Mouse (Mus musculus) urinary bladder, adult 18-20 months (tissue): ENCODE measurements at regions not wholly inside any gene's neighbourhood (a gene's known extent, or its start where the extent isn't known, plus 50 kb on each side); places are given as distances from the start of the nearest gene placed in this dataset.
A peak's percentile ranks its signal among the peaks of the same experiment; 100 is the strongest.

Experiments
- DNase-seq, 2 experiments: peaks; one replicate each; pipeline ENCODE4 v3.0.0; 2022; ENCODE audit warnings: low spot score in 2 of 2, mixed read lengths in 2 of 2

DNA sequence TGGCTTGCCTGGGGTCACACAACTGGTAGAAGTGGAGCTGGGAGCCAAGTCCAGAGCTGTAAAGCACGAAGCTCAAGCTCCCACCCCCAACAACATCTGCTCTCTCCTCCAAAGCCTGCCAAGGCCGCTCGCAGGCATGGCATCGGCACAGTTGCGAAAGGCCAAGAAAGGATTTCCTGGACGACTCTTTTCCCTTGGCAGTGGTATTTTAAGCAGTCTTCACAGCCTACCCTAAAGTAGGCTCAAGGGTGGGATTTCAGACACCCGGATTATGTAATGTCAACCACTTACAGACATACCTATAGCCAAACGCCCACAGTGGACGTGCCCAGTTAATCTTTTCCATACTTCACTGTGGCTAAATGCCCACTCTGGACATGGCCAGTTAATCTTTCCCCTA, 162.6 kb downstream of the Inhbb start:
- DNase-seq, result no peak

DNA sequence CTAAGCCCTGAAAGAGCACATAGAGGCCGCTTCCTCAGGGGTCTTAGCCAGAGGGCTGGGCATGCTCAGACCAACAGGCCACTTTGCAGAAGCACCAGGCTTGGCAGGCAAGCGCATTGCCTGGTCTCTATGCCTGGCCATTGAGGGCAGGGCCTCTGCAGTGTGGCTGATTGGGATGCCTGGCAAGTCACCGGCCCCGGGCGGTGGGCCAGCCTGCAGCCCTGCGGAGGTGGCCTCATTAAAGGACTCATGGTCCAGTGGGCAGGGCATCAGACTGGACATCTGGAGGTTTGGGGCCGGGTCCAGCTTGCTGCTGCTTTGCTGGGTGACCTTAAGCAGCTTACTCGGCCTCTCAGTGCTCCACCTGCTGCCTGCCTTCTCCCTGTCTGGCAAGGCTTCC, 165.3 kb downstream of the Inhbb start:
- no peak for DNase-seq

DNA sequence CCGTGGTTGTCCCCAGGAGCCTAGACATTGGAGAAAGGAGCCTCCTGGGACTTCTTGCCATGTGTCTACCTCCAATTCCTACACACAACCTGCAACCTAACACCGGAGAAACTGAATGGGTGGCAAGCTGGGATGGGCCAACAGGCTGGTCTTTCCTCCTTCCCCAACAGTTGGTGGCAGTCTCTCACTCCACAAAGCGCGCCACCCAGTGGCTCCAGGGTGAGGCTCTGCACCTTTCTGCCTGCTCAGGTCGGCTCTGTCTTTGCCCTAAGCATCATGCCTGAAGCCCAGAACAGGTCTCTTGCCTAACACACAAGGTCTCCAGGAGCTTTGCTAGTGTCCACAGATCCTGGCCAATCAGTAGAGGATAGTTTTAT, 166.0 kb downstream of the Inhbb start:
- no peak for DNase-seq

DNA sequence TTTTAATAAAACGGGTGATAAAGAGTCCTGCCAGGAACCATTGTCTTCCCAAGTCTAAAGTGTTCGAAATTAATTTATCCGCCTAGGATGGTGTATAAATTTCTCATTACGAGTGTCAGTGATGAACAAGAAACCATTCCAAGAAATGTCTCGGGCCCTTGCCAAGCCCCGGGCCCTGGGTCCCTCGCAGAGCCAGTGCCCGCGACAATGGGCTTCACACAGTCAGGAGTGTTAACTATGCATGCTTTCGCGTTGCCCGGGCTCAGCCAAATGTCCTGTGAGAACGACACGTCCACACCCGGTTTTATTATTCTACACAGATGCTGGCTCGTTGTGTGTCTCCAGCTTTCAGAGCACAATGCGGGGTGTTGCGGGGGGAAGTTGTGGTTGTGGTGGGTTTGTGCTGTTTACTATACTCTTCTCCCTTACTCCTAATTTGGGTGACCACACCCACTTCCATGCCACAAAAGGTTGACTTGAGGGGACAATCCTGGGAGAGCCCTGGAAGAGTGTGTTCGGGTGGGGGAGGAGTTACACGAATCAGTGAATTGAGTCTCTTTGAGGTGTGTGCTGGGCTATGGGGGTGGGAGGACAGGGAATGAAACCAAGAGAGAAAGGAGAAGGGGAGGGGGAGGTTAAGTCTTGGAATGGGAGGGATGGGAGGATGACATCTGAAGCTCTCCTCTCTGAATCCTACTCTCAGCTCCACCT, 166.5 kb downstream of the Inhbb start:
- no peak for DNase-seq

DNA sequence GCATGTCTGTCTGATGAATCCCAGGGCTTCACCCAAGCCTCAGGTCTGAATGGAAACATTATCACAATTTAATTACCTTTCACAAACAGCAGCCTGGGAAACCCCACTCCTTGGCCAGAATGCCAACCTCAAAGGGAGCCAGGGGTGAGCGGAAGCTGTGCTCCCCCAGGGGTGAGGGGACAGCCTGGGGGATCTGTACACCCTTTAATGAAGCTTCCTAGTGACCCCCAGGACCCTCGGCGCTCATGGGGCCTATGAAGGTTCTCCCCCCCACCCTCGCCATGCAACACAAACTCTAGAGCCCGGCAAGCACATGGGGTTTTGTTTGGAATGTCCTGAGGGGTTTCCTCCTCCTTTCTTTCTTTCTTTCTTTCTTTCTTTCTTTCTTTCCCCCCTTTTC, 167.1 kb downstream of the Inhbb start:
- no peak for DNase-seq

DNA sequence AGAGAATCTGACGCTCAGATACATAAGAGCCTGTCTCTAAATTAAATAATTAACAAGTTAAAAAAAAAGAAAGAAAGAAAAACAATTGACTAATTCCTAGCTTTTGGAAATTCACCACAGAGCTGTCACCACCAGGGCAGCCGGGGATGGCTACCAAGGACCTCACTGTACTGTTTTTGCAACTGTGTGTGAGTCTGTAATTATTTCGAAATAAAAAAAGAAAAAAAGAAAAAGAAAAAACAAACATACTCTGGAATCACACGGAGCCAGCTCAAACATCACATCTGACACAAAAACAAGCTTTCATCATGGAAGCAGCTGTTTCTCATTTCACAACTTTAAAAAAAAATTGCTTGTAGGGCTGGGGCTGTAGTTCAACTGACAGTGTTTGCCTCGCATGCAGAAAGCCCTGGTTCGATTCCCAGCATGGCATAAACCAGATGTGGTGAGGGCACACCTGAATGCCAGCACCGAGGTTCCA, 168.6 kb downstream of the Inhbb start:
- DNase-seq, result no peak

DNA sequence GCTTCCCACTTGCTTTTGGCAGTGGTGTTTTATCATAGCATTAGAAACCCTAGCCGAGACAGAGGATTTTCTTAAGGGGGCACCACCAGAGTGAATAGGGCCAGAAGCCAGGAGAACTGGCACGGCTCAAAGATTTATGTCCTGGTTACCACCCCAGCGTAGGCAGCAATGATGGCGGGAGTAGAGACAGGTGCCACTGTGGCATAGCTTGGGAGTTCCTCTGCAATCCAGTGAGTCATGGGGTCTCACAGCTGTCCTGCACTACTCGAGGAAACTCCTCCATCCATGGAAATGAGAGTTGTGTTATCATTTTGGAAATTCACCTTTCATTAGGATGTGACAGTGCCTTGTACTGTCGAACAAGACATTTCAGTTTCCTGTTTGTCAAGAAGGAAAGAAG, 169.6 kb downstream of the Inhbb start:
- DNase-seq, result no peak

DNA sequence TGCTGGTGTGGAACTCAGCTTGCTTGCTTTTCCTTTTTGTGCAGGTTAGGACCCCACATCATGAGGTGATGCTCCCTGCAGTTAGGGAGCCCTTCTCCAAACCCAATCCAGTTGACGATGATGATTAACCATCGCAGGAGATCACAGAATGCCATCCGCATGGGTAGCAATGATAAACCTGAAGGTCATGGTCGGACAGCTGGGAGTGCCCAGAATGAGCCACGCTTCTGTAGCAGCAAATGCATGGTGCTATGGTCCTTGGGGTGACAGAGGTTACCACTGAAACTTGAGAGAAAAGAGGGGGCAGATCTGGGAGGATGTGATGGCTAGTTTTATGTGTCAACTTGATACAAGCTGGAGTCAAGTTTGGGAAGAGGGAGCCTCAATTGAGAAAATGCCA, 170.3 kb downstream of the Inhbb start:
- DNase-seq, result no peak

DNA sequence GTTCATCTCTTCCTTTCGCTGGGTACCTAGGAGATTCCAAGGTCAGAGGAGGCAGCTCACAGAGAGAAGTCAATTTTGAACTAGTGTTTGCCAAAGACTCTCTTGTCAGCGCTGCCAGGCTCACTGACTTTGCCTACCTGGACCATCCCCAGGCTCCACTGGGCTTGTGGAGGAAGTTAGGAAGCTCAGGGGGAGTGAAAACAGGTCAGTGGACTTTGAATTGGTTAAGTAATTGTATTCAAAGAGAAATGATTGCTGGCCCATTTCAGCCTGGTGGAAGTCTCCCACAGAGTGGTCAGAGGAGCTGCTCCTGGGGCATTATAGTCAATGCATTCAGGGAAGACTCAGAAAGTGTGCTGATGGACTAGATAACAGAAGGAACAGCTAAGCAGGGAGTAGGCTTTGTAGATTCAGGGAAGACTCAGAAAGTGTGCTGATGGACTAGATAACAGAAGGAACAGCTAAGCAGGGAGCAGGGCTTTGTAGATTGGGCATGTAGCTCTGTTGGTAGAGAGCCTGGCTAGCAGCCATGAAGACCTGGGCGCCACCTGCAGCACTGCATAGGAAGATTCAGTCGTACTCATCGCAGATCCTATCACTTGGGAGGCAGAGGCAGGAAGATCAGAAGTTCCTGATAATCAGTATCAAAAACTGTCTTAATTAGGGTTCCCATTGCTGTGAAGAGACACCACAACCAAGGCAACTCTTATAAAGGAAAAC, 173.1 kb downstream of the Inhbb start:
- no peak for DNase-seq

DNA sequence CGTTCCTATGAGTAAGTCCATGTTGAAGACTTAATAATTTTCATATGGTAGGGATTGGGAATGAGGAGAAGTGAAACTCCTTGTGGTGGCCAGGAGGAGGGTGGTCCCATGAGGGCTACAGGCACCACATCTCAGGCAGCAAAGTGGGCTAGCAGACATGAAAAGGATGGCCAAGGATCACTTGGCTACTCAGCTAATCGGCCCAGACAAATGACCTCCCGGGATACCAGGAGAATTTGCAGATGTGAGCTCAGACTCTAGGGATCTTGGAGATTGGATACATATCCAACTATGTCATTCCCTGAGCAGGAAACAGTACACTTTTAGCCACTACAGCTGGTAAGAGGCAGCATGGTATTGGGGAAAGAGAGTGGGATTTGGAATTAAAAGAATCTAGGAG, 174.9 kb downstream of the Inhbb start:
- no peak for DNase-seq

DNA sequence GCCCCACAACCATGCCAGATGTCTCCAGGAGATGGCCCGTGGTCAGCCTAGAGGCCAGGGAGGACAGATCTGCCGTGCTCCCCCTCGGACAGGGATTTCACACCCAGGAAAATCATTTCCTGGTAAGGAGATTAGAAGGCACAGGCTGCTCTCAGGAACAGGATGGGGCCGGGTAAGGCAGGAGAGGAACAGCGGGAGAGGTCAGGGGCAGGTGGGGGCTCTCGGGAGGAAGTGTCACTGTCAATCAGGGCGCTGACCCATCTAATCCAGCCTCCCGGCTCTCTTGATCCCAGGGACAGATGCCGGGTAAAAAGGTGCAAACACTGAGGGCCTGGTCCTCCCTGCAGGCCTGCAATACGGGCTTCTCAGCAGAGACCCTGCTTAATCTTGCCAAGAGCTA, 183.6 kb downstream of the Inhbb start:
- DNase-seq, result no peak

DNA sequence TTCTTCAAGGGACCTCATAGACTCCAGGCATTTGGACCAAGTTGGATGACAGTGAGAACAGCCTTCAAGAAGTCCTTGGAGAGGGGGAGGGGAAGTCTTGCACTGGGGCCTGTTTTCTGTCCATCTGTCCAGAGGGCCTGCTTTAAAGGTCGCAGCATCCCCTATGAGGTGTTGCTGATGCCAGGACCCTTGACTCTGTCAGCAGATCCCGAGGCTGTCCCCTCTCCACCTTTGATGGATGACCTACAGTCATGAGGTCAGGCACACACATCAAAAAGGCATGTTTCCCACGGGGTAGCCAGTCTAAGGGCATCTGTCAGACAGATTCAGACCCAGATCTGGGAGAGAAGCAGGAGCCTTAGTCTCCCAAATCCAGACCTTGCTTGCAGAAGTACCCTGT, 183.4 kb upstream of the Gli2 start:
- DNase-seq, result no peak

DNA sequence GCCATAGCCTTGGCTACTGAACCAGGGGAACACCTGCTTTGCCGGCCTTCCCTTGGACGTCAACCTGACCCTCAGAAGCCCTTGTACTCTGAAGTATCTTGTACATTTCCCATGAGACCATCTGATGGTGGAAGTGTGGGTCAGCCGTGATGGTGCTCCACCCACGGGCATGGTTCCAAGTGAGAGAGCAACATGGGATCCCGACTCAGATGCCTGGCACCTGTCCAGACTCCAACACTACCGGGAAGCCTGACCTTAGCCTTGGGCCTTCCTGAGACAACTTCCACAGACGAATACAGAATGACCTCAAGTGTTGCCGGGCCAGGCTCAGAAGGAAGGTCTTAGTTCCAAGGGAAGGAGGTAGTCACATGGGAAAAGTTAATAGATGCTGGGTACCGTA, 181.0 kb upstream of the Gli2 start:
- no peak for DNase-seq

DNA sequence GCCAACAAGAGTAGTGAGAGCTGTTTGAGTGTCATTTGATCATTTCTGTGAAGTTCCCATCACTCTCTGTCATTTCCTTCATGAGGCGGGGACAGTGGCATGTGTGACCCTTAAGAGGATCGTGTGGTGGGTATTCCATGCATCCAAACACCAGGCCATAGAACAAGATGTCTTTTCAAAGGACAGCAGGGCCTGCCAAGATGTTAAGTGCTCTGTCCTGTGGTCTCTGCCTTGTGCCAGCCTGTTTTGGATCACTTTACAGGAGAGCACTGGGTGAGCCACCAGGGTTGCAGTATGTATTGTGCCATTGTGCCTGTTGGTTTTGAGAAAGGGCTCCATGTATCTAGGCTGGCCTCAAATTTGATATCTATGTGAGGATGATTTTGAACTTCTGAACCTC, 173.6 kb upstream of the Gli2 start:
- no peak for DNase-seq

DNA sequence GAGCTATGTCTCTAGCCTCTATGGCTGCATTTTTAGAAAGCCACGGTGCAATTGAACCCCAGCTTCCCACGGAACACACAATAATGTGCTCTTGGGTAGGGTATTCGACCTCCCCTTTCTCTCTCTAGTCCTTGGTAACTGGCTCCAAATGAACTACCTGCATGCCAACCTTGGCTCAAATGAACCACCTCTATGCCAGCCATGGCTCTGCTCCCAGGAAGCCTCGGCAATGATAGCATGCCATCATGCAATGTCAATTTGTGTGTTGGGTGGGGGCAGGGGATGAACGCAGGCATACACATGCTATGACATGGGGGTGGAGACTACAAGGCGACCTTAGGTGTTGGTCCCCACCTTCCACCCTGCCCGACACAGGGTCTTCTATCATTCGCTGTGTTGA, 170.5 kb upstream of the Gli2 start:
- DNase-seq, result no peak

DNA sequence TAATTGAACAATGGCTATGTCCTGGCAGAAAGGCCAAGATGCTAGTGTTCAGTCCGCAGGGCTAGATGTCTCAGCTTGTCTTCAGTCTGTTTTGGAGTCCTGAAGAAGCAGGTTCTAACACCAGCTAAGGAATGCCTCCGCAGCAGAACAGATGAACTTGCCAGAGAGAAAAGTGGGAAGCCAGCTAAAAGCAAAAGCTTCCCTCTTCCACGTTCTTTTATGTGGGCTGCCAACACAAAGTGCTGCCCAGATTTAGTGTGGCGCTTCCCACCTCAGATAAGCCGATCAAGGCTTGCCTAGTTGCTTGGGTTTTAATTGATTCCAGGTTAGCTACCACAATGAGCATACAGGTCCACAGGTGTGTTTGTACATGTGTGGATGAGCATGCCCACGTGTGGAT, 168.5 kb upstream of the Gli2 start:
- no peak for DNase-seq

DNA sequence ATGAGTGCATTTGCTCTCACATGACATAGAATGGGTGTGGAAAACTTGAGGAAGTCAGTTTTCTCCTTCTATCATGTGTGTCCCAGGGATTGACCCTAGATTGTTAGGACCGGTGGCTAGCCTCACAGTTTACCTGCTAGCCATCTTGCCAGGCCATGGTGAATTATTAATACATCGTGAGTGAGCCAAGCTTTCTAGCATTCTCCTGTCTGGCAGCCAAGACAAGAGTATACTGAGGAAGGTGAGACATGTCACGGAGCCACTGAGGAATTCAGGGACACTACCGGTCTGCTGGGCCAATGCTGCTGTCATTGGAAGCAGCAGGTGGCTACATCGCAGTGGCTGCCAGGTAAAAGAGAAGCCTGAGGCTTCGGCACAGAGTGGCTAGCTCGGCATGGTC, 167.6 kb upstream of the Gli2 start:
- no peak for DNase-seq

DNA sequence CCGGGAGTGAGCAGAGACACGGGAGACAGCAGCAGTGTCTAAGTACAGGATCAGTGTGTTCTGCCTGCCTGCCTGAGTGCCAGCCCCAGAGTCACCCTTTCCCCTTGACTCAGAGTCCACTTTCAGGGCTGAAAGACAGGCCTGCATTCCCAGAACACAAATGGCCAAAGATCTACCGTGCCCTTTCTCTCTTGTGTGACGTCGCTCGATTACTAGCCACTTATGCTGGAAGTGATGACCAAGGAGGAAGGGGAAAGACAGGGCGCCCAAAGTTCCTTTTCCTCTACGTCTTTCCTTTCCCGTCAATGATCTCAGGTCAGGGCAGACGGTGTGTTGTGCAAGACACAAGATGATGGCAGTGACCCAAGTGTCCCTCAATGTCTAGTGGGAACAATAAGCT, 166.4 kb upstream of the Gli2 start:
- DNase-seq, result no peak

DNA sequence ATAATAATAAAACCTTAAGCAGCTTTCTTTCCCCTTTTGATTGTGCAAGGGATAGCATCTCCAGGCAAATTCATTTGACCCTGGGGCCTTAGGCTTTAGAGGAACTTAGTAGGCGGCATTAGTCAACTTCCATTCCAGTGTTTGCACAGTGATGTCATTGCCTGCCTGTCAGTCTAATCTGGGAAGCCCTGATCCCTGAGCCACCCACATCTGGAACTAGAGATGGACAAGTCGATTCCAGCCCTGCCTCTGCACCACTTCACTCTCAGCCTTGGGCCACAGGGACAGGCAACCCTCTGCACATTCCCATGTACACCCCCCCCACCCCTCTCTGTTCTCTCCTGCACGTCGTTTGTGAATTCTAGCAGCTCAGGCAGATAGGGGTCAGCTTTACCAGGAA, 164.0 kb upstream of the Gli2 start:
- DNase-seq, result no peak

DNA sequence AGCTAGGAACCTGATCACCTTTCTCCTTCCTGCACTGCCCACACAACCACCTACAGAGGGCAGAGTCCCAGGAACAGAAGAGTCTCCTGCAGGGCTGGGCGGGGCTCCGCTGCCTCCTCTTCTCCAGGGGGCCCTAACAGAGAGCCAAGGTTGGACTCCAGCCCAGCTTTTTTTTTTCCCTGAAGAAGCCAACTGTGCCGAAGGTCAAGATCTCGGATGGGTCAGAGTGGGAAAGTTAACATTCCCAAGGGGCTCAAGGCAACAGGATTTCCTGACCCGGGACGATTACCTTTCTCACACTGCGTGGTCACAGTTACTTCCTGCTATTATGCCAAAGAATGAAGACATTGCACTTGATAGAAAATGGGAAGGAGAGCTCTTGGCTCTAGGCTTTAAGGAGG, 156.2 kb upstream of the Gli2 start:
- no peak for DNase-seq

DNA sequence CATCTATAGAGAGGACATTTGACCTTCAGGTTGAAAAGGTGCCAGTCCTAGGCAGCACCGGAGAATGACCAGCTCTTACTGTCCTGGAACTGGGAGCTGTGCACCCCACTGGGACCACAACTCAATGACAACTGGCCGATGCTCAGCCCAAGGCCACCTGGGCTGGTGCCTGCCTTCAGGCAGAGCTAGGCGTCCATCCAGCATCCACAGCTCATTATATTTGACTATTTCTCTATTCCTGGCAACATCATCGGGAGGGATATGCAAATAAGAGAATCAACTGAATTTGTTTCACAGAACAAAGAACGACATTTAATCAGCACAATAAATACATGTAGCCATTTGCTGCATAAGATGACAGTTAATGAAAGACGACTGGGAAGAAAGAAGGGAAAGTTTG, 149.0 kb upstream of the Gli2 start:
- DNase-seq, result no peak

DNA sequence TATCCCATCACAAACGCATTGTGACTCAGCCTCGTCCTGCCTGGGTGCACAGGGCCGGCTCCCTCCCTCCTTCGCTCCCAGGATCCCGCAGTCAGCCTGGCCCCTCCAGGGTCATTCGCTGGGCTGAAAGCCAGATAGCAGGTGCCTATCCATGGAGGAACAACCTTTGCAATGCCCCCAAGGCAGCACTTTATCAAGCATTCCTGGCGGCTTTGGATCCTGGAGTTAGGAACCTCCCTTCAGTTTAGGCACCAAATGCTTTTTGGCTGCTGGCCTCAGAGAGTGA, 143.9 kb upstream of the Gli2 start:
- peak; percentile 23 to 28 for DNase-seq

DNA sequence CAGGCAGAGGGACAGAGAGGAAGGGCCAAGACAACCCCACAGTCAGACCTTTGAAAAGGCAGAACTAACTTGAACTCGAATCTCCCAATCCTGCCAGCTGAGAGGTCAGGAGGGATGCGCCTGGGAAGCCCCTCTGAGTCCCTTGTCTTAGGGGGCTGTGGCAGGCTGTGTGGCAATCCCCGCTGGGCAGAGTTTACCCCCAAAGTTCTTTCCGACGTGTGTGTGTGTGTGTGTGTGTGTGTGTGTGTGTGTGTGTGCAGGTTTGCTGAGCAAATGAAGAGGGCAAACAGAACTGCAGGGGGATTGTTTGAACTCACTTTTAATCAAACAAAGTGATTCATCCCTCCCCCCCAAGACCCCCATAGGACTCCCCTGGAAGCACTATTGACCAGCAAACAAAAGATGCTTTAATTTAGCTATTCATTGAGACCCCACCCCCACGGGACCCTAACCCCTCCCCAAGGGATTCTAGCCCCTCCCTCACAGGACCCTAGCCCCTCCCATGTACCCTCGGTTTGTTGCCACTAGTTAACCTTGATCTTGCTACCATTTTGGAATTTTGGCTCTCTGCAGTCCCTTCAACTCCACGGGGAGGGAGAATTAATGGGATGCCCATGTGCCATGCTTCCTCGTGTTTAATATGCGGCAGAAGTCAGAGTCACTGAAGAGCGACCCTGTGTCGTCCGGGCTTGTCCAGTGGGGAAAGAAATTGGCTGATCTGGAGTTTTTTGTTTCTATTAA, 143.4 kb upstream of the Gli2 start:
- no peak for DNase-seq
